Mouse (Mus musculus) layer of hippocampus, postnatal 10 days (tissue): ENCODE results near the gene Eif5a. TPM values are rescaled to one million over a fixed set of nuclear protein-coding genes. Genes with fewer than 3 reads are reported as not detected.

ENCODE experiments used
- DNase-seq, 2 experiments: peaks; one replicate each; pipeline ENCODE4 v3.0.0; 2021; ENCODE audit warnings: low spot score in 2 of 2
- microRNA-seq, 2 experiments: library from miRNA; unstranded; fragments of <30 nt; microRNA quantifications; one replicate each; pipeline ENCODE4 v1.2.0; 2021
- total RNA-seq, 2 experiments: library from RNA; stranded (reverse); gene quantifications; 2 replicates each; pipeline ENCODE4 v1.2.3; 2021

Eif5a gene
- total RNA-seq, 2 experiments from 2014 or later = 479 to 501 TPM

- no peak for DNase-seq
Measured at GRCm38 (mm10) chr11:69878399-69878798, 43.4 kb downstream of the Eif5a start.

DNA sequence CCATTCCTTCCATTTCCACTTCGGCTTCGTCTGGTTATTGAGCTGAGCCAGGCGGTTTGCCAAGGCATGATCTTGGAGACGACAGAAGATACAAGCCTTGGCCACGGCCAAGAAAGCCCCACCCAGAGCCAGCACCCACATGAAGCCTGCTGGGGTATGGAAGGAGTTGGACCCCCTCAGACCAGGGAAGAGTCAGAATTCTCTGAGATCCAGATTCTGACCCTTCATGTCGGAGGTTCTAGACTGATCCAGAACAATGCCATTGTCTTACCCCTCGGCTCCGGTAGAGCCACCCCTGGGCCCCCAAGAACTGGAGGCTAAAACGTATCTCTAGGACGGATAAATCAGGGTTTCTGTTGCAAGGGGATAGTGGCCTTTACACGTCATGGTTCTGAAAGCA, 43.9 kb downstream of the Eif5a start, which contains the start of gene Tmem95:
Gene Tmem95 (minus strand): TSS at position 141 of the 400 bp plus-strand sequence.
- no peak for DNase-seq

- DNase-seq = peak; percentile 91
Measured at GRCm38 (mm10) chr11:69876867-69877266, 44.9 kb downstream of the Eif5a start.

DNA sequence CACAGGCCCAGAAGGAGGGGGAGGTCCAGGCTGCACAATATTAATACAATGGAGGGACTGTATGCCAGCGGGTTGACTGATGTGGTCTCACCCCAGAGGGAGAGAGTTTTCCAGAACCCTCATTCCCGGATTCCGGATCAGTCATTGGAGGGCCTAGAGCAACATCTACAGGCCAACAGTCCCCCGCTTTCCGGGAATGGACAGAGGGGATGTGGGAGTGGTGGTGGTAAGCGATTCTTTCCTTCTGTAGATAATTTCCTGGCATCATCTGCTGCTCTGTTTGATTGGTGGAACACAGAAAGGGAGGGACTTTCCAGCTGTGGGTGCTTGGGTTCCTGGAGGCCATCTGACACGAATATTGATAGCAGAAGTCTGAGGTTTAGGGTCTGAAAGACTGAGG, 45.6 kb downstream of the Eif5a start:
- peak in 1 of 2 experiments; percentile 35 for DNase-seq

DNA sequence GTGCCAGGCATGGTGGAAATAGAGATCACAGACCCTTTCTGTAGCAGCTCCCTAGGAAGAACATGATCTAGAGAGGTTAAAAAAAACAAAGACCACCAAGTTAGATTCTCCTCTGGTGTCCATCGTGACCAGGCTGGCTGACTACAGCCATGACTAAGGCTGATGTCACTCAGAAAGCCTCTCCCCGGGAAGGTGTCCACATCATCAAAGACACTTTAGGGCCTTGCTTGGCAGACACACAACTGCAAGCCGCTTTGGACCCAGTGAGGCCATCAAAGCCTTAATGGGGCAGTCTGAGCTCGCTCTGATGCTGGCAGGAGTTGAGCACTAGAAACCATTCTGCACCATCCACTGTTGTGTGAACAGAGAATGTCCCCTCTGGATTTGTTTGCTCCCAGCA, 49.3 kb downstream of the Eif5a start:
- DNase-seq = no peak

DNA sequence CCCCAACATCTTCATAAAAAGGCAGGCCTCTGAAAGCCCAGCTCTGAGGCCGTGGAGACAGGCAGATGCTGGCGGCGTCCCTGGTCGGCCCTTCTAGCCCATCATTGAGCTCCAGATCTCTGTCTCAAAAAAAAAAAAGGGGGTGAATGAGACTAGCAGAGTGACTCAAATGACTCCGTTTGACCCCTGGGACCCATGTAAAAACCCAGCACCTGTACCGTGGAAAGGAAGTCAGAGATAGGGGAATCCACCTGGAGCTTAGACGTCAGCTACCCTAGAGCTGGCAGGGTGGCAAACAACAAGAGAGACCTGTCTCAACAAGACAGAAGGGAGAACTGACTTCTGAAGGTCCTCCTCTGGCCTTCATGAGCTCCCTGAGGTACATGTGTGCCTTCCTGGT, 49.9 kb downstream of the Eif5a start:
- DNase-seq = no peak

GRCm38 (mm10) chr11:69870289-69871069, 51.3 kb downstream of the Eif5a start:
- DNase-seq = no peak

DNA sequence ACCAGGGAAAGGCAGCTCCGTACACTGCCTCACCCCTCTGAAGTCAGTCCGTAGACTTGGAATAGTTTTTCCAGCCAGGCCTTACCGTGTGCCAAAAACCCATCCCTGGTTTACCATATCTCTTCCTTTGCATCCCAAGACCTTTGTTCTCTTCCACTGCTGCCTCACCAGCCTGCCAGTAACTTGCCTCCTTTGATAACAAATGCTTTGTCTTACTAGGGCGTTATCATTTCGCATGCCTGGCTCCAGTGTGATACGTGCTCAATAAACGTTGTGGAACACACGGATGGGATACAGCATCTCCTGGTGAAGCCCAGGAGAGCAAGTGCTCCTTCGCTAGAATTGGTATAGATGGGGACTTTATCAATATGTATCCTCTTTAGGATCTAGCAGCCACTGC, 54.4 kb downstream of the Eif5a start:
- DNase-seq = no peak

Small RNAs within 50 kb of the gene (microRNA-seq; reads per million reads assigned to microRNA genes)
- 0 reads per million in 2 experiments for gene Mir6924

Other genes with a start within 250 kb of the Eif5a start
- 100 to 1,000 TPM; 492 to 501 TPM for gene Eif4a1, start 249.5 kb downstream of the Eif5a start, total RNA-seq
- gene Senp3, start 239.9 kb downstream of the Eif5a start, total RNA-seq = 10 to 100 TPM; 88.0 to 98.7 TPM
- 1 to 10 TPM; 1.1 to 1.2 TPM for gene Tnfsf13, start 236.2 kb downstream of the Eif5a start, total RNA-seq
- 1 to 10 TPM; 6.7 to 8.3 TPM for gene Tnfsf12, start 226.1 kb downstream of the Eif5a start, total RNA-seq
- under 1 TPM; 0.69 to 0.76 TPM for gene Tnfsfm13, start 225.9 kb downstream of the Eif5a start, total RNA-seq
- gene Polr2a, start 163.3 kb downstream of the Eif5a start, total RNA-seq = 10 to 100 TPM; 55.6 to 59.4 TPM
- under 1 TPM in 1 of 2 experiments, not detected in 1; 0.22 TPM for gene Slc35g3, start 160.0 kb downstream of the Eif5a start, total RNA-seq
- 10 to 100 TPM; 69.7 to 72.8 TPM for gene Zbtb4, start 156.0 kb downstream of the Eif5a start, total RNA-seq
- 1 to 10 TPM; 1.1 to 1.6 TPM for gene Chrnb1, start 126.0 kb downstream of the Eif5a start, total RNA-seq
- gene Fgf11, start 120.1 kb downstream of the Eif5a start, total RNA-seq = 10 to 100 TPM; 26.8 to 26.9 TPM
- gene Tmem102, start 116.3 kb downstream of the Eif5a start, total RNA-seq = not detected
- gene Gm39566, start 106.7 kb downstream of the Eif5a start, total RNA-seq = not detected
- not detected for gene Spem2, start 103.5 kb downstream of the Eif5a start, total RNA-seq
- gene Spem1, start 99.8 kb downstream of the Eif5a start, total RNA-seq = under 1 TPM; 0.34 to 0.54 TPM
- 100 to 1,000 TPM; 227 to 245 TPM for gene Nlgn2, start 84.2 kb downstream of the Eif5a start, total RNA-seq
- 100 to 1,000 TPM; 148 to 153 TPM for gene Tmem256, start 83.4 kb downstream of the Eif5a start, total RNA-seq
- 10 to 100 TPM; 31.2 to 37.7 TPM for gene Plscr3, start 75.6 kb downstream of the Eif5a start, total RNA-seq
- under 1 TPM in 1 of 2 experiments, not detected in 1; 0.25 TPM for gene Tnk1, start 63.2 kb downstream of the Eif5a start, total RNA-seq
- not detected for gene Tmem95, start 43.9 kb downstream of the Eif5a start, total RNA-seq
- gene Kctd11, start 40.6 kb downstream of the Eif5a start, total RNA-seq = under 1 TPM; 0.85 TPM
- gene Acap1, start 26.4 kb downstream of the Eif5a start, total RNA-seq = under 1 TPM; 0.16 to 0.21 TPM
- gene 2810408A11Rik, start 21.0 kb downstream of the Eif5a start, total RNA-seq = 1 to 10 TPM; 2.4 to 2.5 TPM
- 100 to 1,000 TPM; 127 to 146 TPM for gene Neurl4, start 20.9 kb downstream of the Eif5a start, total RNA-seq
- 10 to 100 TPM; 27.8 to 30.2 TPM for gene Gps2, start 8.1 kb downstream of the Eif5a start, total RNA-seq
- 1 to 10 TPM; 9.2 to 9.5 TPM for gene Ybx2, start 13.8 kb upstream of the Eif5a start, total RNA-seq
- gene Slc2a4, start 26.2 kb upstream of the Eif5a start, total RNA-seq = 1 to 10 TPM; 1.7 to 2.0 TPM
- gene Cldn7, start 42.8 kb upstream of the Eif5a start, total RNA-seq = not detected
- 100 to 1,000 TPM; 101 to 105 TPM for gene Ctdnep1, start 59.2 kb upstream of the Eif5a start, total RNA-seq
- gene Elp5, start 60.6 kb upstream of the Eif5a start, total RNA-seq = 10 to 100 TPM; 98.0 to 99.5 TPM
- 100 to 1,000 TPM; 256 to 267 TPM for gene Gabarap, start 69.2 kb upstream of the Eif5a start, total RNA-seq
- 10 to 100 TPM; 40.1 to 43.7 TPM for gene Phf23, start 73.8 kb upstream of the Eif5a start, total RNA-seq
- 10 to 100 TPM; 26.1 to 38.9 TPM for gene Dvl2, start 78.6 kb upstream of the Eif5a start, total RNA-seq
- gene Acadvl, start 93.5 kb upstream of the Eif5a start, total RNA-seq = 10 to 100 TPM; 55.7 to 57.6 TPM
- gene Dlg4, start 95.0 kb upstream of the Eif5a start, total RNA-seq = 100 to 1,000 TPM; 705 to 717 TPM
- 1 to 10 TPM; 1.2 to 1.3 TPM for gene Asgr1, start 132.1 kb upstream of the Eif5a start, total RNA-seq
- not detected for gene Asgr2, start 170.7 kb upstream of the Eif5a start, total RNA-seq
- gene Mgl2, start 208.4 kb upstream of the Eif5a start, total RNA-seq = under 1 TPM; 0.67 to 0.69 TPM
- gene Clec10a, start 234.2 kb upstream of the Eif5a start, total RNA-seq = 1 to 10 TPM; 1.2 to 1.4 TPM